Mouse (Mus musculus): ENCODE data around the gene Fam20a. TPM values are rescaled to one million over a fixed set of nuclear protein-coding genes. Genes with fewer than 3 reads are reported as not detected.

Fam20a gene
- polyA plus RNA-seq, 1 experiment: 17.6 TPM

GRCm38 (mm10) chr11:109696519-109696918 lies 25.6 kb downstream of the Fam20a start:
- Histone ChIP-seq H3K4me1 (ENCODE audit: control insufficient read depth, insufficient read depth, low read length) (no peaks in the 10 kb centered on the region), H3K4me3 (replicated peaks; ENCODE audit: extremely low read depth, low read depth, low read length) (no peak overlapping the region)
- TF ChIP-seq CTCF (IDR thresholded peaks at IDR 0.05; ENCODE audit: insufficient read depth, low read length): no peak
- no peak for TF ChIP-seq POLR2A (IDR thresholded peaks at IDR 0.05; ENCODE audit: borderline replicate concordance, extremely low read depth, low read depth, low read length)
- no peak for DNase-seq
- WGBS: 88% methylated on average over 4 of the region's 4 CpGs

GRCm38 (mm10) chr11:109692737-109693136 lies 29.3 kb downstream of the Fam20a start:
- DNase-seq: no peak
- 28% methylated on average over 3 of the region's 3 CpGs for WGBS
- Histone ChIP-seq H3K4me1 (ENCODE audit: control insufficient read depth, insufficient read depth, low read length) (no peaks in the 10 kb centered on the region), H3K4me3 (replicated peaks; ENCODE audit: extremely low read depth, low read depth, low read length) (no peak overlapping the region)
- no peak for TF ChIP-seq CTCF (IDR thresholded peaks at IDR 0.05; ENCODE audit: insufficient read depth, low read length)

- Histone ChIP-seq H3K4me3 (replicated peaks; ENCODE audit: extremely low read depth, low read depth, low read length) (no peak overlapping the region), H3K4me1 (ENCODE audit: control insufficient read depth, insufficient read depth, low read length) (no peaks in the 10 kb centered on the region)
- TF ChIP-seq CTCF (IDR thresholded peaks at IDR 0.05; ENCODE audit: insufficient read depth, low read length) (no peak), POLR2A (IDR thresholded peaks at IDR 0.05; ENCODE audit: borderline replicate concordance, extremely low read depth, low read depth, low read length) (no peak)
- 77% methylated on average over 4 of the region's 4 CpGs for WGBS
- no peak for DNase-seq
These were observed 32.5 kb downstream of the Fam20a start for GRCm38 (mm10) chr11:109689539-109689938.

GRCm38 (mm10) chr11:109682221-109682620 lies 39.9 kb downstream of the Fam20a start:
- TF ChIP-seq CTCF (IDR thresholded peaks at IDR 0.05; ENCODE audit: insufficient read depth, low read length): no peak
- no peak for TF ChIP-seq POLR2A (IDR thresholded peaks at IDR 0.05; ENCODE audit: borderline replicate concordance, extremely low read depth, low read depth, low read length)
- DNase-seq: no peak
- WGBS: 92% methylated on average over 6 of the region's 6 CpGs
- Histone ChIP-seq H3K4me3 (replicated peaks; ENCODE audit: extremely low read depth, low read depth, low read length) (no peak overlapping the region), H3K4me1 (ENCODE audit: control insufficient read depth, insufficient read depth, low read length) (no peaks in the 10 kb centered on the region)

- H3K4me1 ChIP-seq (ENCODE audit: control insufficient read depth, insufficient read depth, low read length): no peaks in the 10 kb centered on the region
- no peak overlapping the region for H3K4me3 ChIP-seq (replicated peaks; ENCODE audit: extremely low read depth, low read depth, low read length)
- DNase-seq: no peak
- WGBS: 51% methylated on average over 3 of the region's 3 CpGs
- no peak for TF ChIP-seq POLR2A (IDR thresholded peaks at IDR 0.05; ENCODE audit: borderline replicate concordance, extremely low read depth, low read depth, low read length)
- TF ChIP-seq CTCF (IDR thresholded peaks at IDR 0.05; ENCODE audit: insufficient read depth, low read length): no peak
These were observed 40.5 kb downstream of the Fam20a start for GRCm38 (mm10) chr11:109681556-109681955.

- no peak overlapping the region for H3K4me3 ChIP-seq (replicated peaks; ENCODE audit: extremely low read depth, low read depth, low read length)
- WGBS: 53% methylated on average over 9 of the region's 9 CpGs
- DNase-seq: no peak
- no peaks in the 10 kb centered on the region for H3K4me1 ChIP-seq (ENCODE audit: control insufficient read depth, insufficient read depth, low read length)
- TF ChIP-seq CTCF (IDR thresholded peaks at IDR 0.05; ENCODE audit: insufficient read depth, low read length) (no peak), POLR2A (IDR thresholded peaks at IDR 0.05; ENCODE audit: borderline replicate concordance, extremely low read depth, low read depth, low read length) (no peak)
These were observed 41.1 kb downstream of the Fam20a start for GRCm38 (mm10) chr11:109680934-109681333.

GRCm38 (mm10) chr11:109678291-109678690 lies 43.8 kb downstream of the Fam20a start:
- WGBS: 65% methylated on average over 12 of the region's 12 CpGs
- DNase-seq: no peak
- TF ChIP-seq CTCF (IDR thresholded peaks at IDR 0.05; ENCODE audit: insufficient read depth, low read length) (no peak), POLR2A (IDR thresholded peaks at IDR 0.05; ENCODE audit: borderline replicate concordance, extremely low read depth, low read depth, low read length) (no peak)
- H3K4me1 ChIP-seq (ENCODE audit: control insufficient read depth, insufficient read depth, low read length): no peaks in the 10 kb centered on the region
- no peak overlapping the region for H3K4me3 ChIP-seq (replicated peaks; ENCODE audit: extremely low read depth, low read depth, low read length)

GRCm38 (mm10) chr11:109676621-109677373 lies 45.3 kb downstream of the Fam20a start:
- no peak for TF ChIP-seq CTCF (IDR thresholded peaks at IDR 0.05; ENCODE audit: insufficient read depth, low read length)
- TF ChIP-seq POLR2A (IDR thresholded peaks at IDR 0.05; ENCODE audit: borderline replicate concordance, extremely low read depth, low read depth, low read length): no peak
- WGBS: 65% methylated on average over 12 of the region's 12 CpGs
- DNase-seq: no peak
- Histone ChIP-seq H3K4me1 (ENCODE audit: control insufficient read depth, insufficient read depth, low read length) (no peaks in the 10 kb centered on the region), H3K4me3 (replicated peaks; ENCODE audit: extremely low read depth, low read depth, low read length) (no peak overlapping the region)

- WGBS: 89% methylated on average over 9 of the region's 9 CpGs
- DNase-seq: no peak
- Histone ChIP-seq H3K4me1 (ENCODE audit: control insufficient read depth, insufficient read depth, low read length) (no peaks in the 10 kb centered on the region; the same call in 1 of the 2 replicates), H3K4me3 (replicated peaks; ENCODE audit: extremely low read depth, low read depth, low read length) (no peak overlapping the region)
- TF ChIP-seq POLR2A (IDR thresholded peaks at IDR 0.05; ENCODE audit: borderline replicate concordance, extremely low read depth, low read depth, low read length) (no peak), CTCF (IDR thresholded peaks at IDR 0.05; ENCODE audit: insufficient read depth, low read length) (no peak)
These were observed 46.3 kb downstream of the Fam20a start for GRCm38 (mm10) chr11:109675771-109676170.

- 84% methylated on average over 3 of the region's 3 CpGs for WGBS
- no peak for TF ChIP-seq CTCF (IDR thresholded peaks at IDR 0.05; ENCODE audit: insufficient read depth, low read length)
- no peak for TF ChIP-seq POLR2A (IDR thresholded peaks at IDR 0.05; ENCODE audit: borderline replicate concordance, extremely low read depth, low read depth, low read length)
- no peak for DNase-seq
- Histone ChIP-seq H3K4me1 (ENCODE audit: control insufficient read depth, insufficient read depth, low read length) (peaks cover 3% of the 10 kb centered on the region), H3K4me3 (replicated peaks; ENCODE audit: extremely low read depth, low read depth, low read length) (no peak overlapping the region)
These were observed 46.9 kb downstream of the Fam20a start for GRCm38 (mm10) chr11:109675208-109675607.
